Mouse (Mus musculus) midbrain, embryonic 14.5 days (tissue): Measurements from ENCODE around the gene Clic5. TPM values are rescaled to one million over a fixed set of nuclear protein-coding genes. Genes with fewer than 3 reads are reported as not detected.

Experiments
- ATAC-seq: fragments of 200-750 bp; cut with Nextera tagmentation; 2 replicates; pipeline ENCODE4 v1.8.0; 2017; ENCODE audit warnings: moderate number of reproducible peaks, moderate library complexity; ENCODE audit not compliant: low FRiP score, low TSS enrichment
- DNase-seq: peaks from one replicate; pipeline ENCODE4 v3.0.0-alpha.2; 2015
- H3K27ac ChIP-seq: fragments of 300-500 bp; sonication (generic); replicated peaks from 2 replicates; pipeline ENCODE4 v1.5.1; 2014; ENCODE audit warnings: mild to moderate bottlenecking, low read depth, low read length, moderate library complexity
- H3K27me3 ChIP-seq: fragments of 300-500 bp; sonication (generic); 2 replicates; pipeline ENCODE4 v1.6.1; 2014; ENCODE audit warnings: low read length, control low read depth, mixed read lengths; ENCODE audit not compliant: control insufficient read depth, insufficient read depth
- H3K36me3 ChIP-seq: fragments of 300-500 bp; sonication (generic); 2 replicates; pipeline ENCODE4 v1.6.1; 2014; ENCODE audit warnings: low read length, control low read depth; ENCODE audit not compliant: control insufficient read depth, insufficient read depth
- H3K4me1 ChIP-seq: fragments of 300-500 bp; sonication (generic); 2 replicates; pipeline ENCODE4 v1.6.1; 2014; ENCODE audit warnings: mild to moderate bottlenecking, antibody characterized with exemption, low read length, control low read depth; ENCODE audit not compliant: control insufficient read depth, insufficient read depth
- H3K4me2 ChIP-seq: fragments of 300-500 bp; sonication (generic); 2 replicates; pipeline ENCODE4 v1.6.1; 2014; ENCODE audit warnings: mild to moderate bottlenecking, low read length, moderate library complexity
- H3K4me3 ChIP-seq: fragments of 300-500 bp; sonication (generic); replicated peaks from 2 replicates; pipeline ENCODE4 v1.5.1; 2014; ENCODE audit warnings: low read depth, low read length
- H3K9ac ChIP-seq: fragments of 300-500 bp; sonication (generic); replicated peaks from 2 replicates; pipeline ENCODE4 v1.6.1; 2014; ENCODE audit warnings: mild to moderate bottlenecking, low read length, moderate library complexity
- H3K9me3 ChIP-seq: fragments of 300-500 bp; sonication (generic); 2 replicates; pipeline ENCODE4 v1.6.1; 2016; ENCODE audit warnings: low read length, control low read depth, mixed read lengths; ENCODE audit not compliant: control insufficient read depth
- WGBS: fragments of 180-500 bp; shearing (Covaris S2); extraction: QIAGEN DNeasy Blood & Tissue Kit; methylation state at CpG from one replicate; pipeline ENCODE4 v1.1.7; 2014; 5-methylcytosine and 5-hydroxymethylcytosine counted together
- polyA plus RNA-seq: library from polyadenylated mRNA; unstranded; fragments of >200 nt; fragmentation: Nextera tagmentation; extraction: Ambion mirVana; gene quantifications from 2 replicates; pipeline ENCODE4 v1.2.1, GENCODE M21; 2014

Clic5 gene
- polyA plus RNA-seq, 1 experiment from 2014 or later: 0.71 TPM

- H3K4me2 ChIP-seq: no peak overlapping the region
- no peaks in the 10 kb centered on the region for H3K9me3 ChIP-seq
- no peak overlapping the region for H3K9ac ChIP-seq
- peaks cover 6% of the 10 kb centered on the region; the same call in 1 of the 2 replicates for H3K4me1 ChIP-seq
- no peak for DNase-seq
- H3K27me3 ChIP-seq: no peaks in the 10 kb centered on the region
- H3K4me3 ChIP-seq: no peak overlapping the region
- H3K27ac ChIP-seq: no peak overlapping the region
- 97% methylated on average over 1 of the region's 1 CpGs for WGBS
- ATAC-seq: no peak
- H3K36me3 ChIP-seq: no peaks in the 10 kb centered on the region
These were observed 115.7 kb downstream of the Clic5 start for GRCm38 (mm10) chr17:44304076-44304475.

DNA sequence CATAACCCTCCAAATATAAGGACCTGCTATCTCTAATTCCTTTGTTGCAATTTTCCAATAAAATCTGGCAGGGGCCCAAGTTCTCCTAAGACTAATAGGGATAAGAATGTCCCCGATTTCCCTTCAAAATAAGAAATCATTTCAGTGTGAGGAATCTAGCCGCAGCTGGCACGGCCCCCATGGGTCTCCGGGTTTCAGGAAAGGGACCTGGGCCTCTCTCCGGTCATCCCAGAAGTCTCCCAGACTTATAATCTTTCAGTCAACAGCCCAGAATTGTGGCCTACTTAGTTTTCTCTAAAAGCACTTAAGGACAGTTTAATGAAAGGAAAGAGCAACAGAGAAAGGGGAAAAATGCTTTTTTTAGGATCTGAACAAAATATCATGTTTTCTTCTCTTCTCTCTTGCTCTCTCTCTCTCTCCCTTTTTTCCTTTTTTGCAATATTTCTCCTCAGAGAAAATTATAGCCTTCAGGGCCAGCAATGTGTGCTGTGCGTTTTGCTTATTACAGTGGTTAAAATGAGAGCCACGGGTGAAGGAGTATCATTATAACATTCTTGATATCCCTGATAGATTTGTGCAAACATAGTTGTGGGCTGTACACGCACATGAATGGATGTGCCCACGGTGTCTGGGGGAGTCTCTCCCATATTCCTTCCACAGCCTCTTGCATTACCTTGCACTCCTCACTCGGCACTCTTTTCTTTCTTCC lies 121.7 kb downstream of the Clic5 start:
- no peak for DNase-seq
- Histone ChIP-seq H3K36me3 (no peaks in the 10 kb centered on the region), H3K4me2 (no peak overlapping the region), H3K27me3 (no peaks in the 10 kb centered on the region), H3K27ac (no peak overlapping the region), H3K4me3 (no peak overlapping the region), H3K9me3 (no peaks in the 10 kb centered on the region), H3K9ac (no peak overlapping the region), H3K4me1 (no peaks in the 10 kb centered on the region)
- no peak for ATAC-seq
- 80% methylated on average over 10 of the region's 10 CpGs for WGBS

DNA sequence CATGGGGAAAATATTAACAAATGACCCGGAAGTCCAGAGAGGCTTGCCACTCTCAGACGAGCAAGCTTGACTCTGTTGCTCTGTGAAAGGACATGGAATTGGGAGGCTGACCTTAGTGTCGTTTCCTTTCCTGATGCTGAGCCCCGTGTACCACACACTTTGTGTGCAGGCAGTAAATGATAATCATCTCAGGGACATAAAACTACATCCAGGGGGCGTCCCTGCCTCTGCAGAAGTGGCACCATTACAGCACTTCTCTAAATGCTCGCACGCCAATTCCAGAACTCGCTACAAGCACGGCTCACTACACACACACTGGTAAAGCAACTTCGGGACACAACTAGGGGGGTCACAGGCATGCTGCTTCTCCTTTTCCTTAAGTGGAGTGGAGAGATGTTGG lies 136.9 kb downstream of the Clic5 start:
- H3K36me3 ChIP-seq: no peaks in the 10 kb centered on the region
- DNase-seq (no peak), ATAC-seq (no peak)
- 87% methylated on average over 10 of the region's 10 CpGs for WGBS
- H3K27ac ChIP-seq: no peak overlapping the region
- H3K27me3 ChIP-seq: no peaks in the 10 kb centered on the region
- no peak overlapping the region for H3K4me2 ChIP-seq
- H3K9me3 ChIP-seq: no peaks in the 10 kb centered on the region
- H3K4me1 ChIP-seq: 0 out of 2 replicates have a peak, but pooled peaks cover 4% of the 10 kb centered on the region
- no peak overlapping the region for H3K9ac ChIP-seq
- H3K4me3 ChIP-seq: no peak overlapping the region

GRCm38 (mm10) chr17:44327279-44328146 lies 139.1 kb downstream of the Clic5 start:
- ATAC-seq: no peak
- Histone ChIP-seq H3K27ac (no peak overlapping the region; the same call in 1 of the 2 replicates), H3K4me1 (0 out of 2 replicates have a peak, but pooled peaks cover 4% of the 10 kb centered on the region), H3K27me3 (no peaks in the 10 kb centered on the region), H3K4me3 (no peak overlapping the region), H3K4me2 (no peak overlapping the region), H3K9me3 (no peaks in the 10 kb centered on the region), H3K9ac (no peak overlapping the region), H3K36me3 (no peaks in the 10 kb centered on the region)
- 54% methylated on average over 10 of the region's 10 CpGs for WGBS
- DNase-seq: peak; percentile 38

GRCm38 (mm10) chr17:44328147-44328482 lies 139.7 kb downstream of the Clic5 start:
- Histone ChIP-seq H3K4me3 (no peak overlapping the region), H3K4me1 (0 out of 2 replicates have a peak, but pooled peaks cover 4% of the 10 kb centered on the region), H3K9ac (no peak overlapping the region), H3K27me3 (no peaks in the 10 kb centered on the region), H3K27ac (no peak overlapping the region), H3K4me2 (no peak overlapping the region), H3K36me3 (no peaks in the 10 kb centered on the region), H3K9me3 (no peaks in the 10 kb centered on the region)
- 78% methylated on average over 5 of the region's 5 CpGs for WGBS
- ATAC-seq: no peak
- DNase-seq: peak; percentile 17

Other genes starting within 250 kb of the Clic5 start
- 80.2 and 82.7 TPM in 2 replicates for gene Enpp5, start 109.8 kb upstream of the Clic5 start, polyA plus RNA-seq
- 5.5 and 5.9 TPM in 2 replicates for gene Enpp4, start 82.8 kb upstream of the Clic5 start, polyA plus RNA-seq